Mouse (Mus musculus) embryonic facial prominence, embryonic 11.5 days (tissue): Measurements from ENCODE around the gene Strip1. TPM values are rescaled to one million over a fixed set of nuclear protein-coding genes. Genes with fewer than 3 reads are reported as not detected.

Experiments
- ATAC-seq: fragments of 200-750 bp; cut with Nextera tagmentation; replicated peaks from 2 replicates; pipeline ENCODE4 v1.8.0; 2017; ENCODE audit warnings: low read depth; ENCODE audit not compliant: insufficient number of reproducible peaks, low FRiP score, low TSS enrichment
- DNase-seq: peaks from one replicate; pipeline ENCODE4 v3.0.0-alpha.2; 2015; ENCODE audit warnings: low spot score
- H3K27ac ChIP-seq: fragments of 300-500 bp; sonication (generic); replicated peaks from 2 replicates; pipeline ENCODE4 v1.5.1; 2014; ENCODE audit warnings: mild to moderate bottlenecking, low read depth, low read length, control low read depth
- H3K27me3 ChIP-seq: fragments of 300-500 bp; sonication (generic); 2 replicates; pipeline ENCODE4 v1.6.1; 2014; ENCODE audit warnings: mild to moderate bottlenecking, low read length, moderate library complexity, mixed read lengths; ENCODE audit not compliant: control insufficient read depth, insufficient read depth
- H3K36me3 ChIP-seq: fragments of 300-500 bp; sonication (generic); replicated peaks from 2 replicates; pipeline ENCODE4 v1.6.1; 2014; ENCODE audit warnings: low read depth, mild to moderate bottlenecking, low read length, moderate library complexity, mixed read lengths; ENCODE audit not compliant: control insufficient read depth, insufficient read depth
- H3K4me1 ChIP-seq: fragments of 300-500 bp; sonication (generic); 2 replicates; pipeline ENCODE4 v1.6.1; 2014; ENCODE audit warnings: low read length, mixed read lengths; ENCODE audit not compliant: control insufficient read depth, insufficient read depth
- H3K4me2 ChIP-seq: fragments of 300-500 bp; sonication (generic); 2 replicates; pipeline ENCODE4 v1.6.1; 2014; ENCODE audit warnings: low read depth, mild to moderate bottlenecking, control low read depth, low read length, moderate library complexity
- H3K4me3 ChIP-seq: fragments of 300-500 bp; sonication (generic); 2 replicates; pipeline ENCODE4 v1.5.1; 2014; ENCODE audit warnings: low read depth, low read length, control low read depth
- H3K9ac ChIP-seq: fragments of 300-500 bp; sonication (generic); replicated peaks from 2 replicates; pipeline ENCODE4 v1.6.1; 2014; ENCODE audit warnings: mild to moderate bottlenecking, control low read depth, low read length
- H3K9me3 ChIP-seq: fragments of 300-500 bp; sonication (generic); replicated peaks from 2 replicates; pipeline ENCODE4 v1.6.1; 2016; ENCODE audit warnings: mild to moderate bottlenecking, low read length, inconsistent platforms, mixed read lengths; ENCODE audit not compliant: control insufficient read depth
- WGBS: fragments of 180-500 bp; shearing (Covaris S2); extraction: QIAGEN DNeasy Blood & Tissue Kit; methylation state at CpG from one replicate; pipeline ENCODE4 v1.1.7; 2014; 5-methylcytosine and 5-hydroxymethylcytosine counted together
- polyA plus RNA-seq: library from polyadenylated mRNA; unstranded; fragments of >200 nt; fragmentation: Nextera tagmentation; extraction: Ambion mirVana; gene quantifications from 2 replicates; pipeline ENCODE4 v1.2.1, GENCODE M21; 2014

Gene Strip1
- polyA plus RNA-seq = 75.0 and 80.1 TPM in 2 replicates

GRCm38 (mm10) chr3:107631523-107631958 is at the start of gene Strip1:
TSS of gene Strip1 (minus strand) at chr3:107631694.
- no peaks in the 10 kb centered on the region for H3K27me3 ChIP-seq
- H3K36me3 ChIP-seq = peaks cover 2% of the 10 kb centered on the region; the same call in 1 of the 2 replicates
- H3K4me1 ChIP-seq = no peaks in the 10 kb centered on the region
- H3K4me3 ChIP-seq = peak within 1 kb of the TSS; percentile 99
- DNase-seq = peak; percentile 97
- H3K27ac ChIP-seq = peak within 1 kb of the TSS; percentile 88
- ATAC-seq = peak; percentile 91
- H3K9me3 ChIP-seq = no peaks in the 10 kb centered on the region
- H3K4me2 ChIP-seq = peak within 1 kb of the TSS; percentile 57
- under 1% methylated on average over 33 of the region's 35 CpGs for WGBS
- H3K9ac ChIP-seq = peak within 1 kb of the TSS; percentile 97

GRCm38 (mm10) chr3:107680790-107681576 is 49.5 kb upstream of the Strip1 start:
- Histone ChIP-seq H3K36me3 (no peaks in the 10 kb centered on the region), H3K9ac (no peak overlapping the region), H3K27me3 (no peaks in the 10 kb centered on the region), H3K27ac (0 out of 2 replicates have a peak overlapping the region, but pooled peaks have one; percentile 25), H3K4me1 (peaks cover 2% of the 10 kb centered on the region; the same call in 1 of the 2 replicates), H3K4me3 (no peak overlapping the region), H3K4me2 (no peak overlapping the region), H3K9me3 (no peaks in the 10 kb centered on the region)
- 50% methylated on average over 7 of the region's 7 CpGs for WGBS
- ATAC-seq = no peak
- DNase-seq = peak; percentile 37

GRCm38 (mm10) chr3:107671509-107671908 is 40.0 kb upstream of the Strip1 start:
- 91% methylated on average over 2 of the region's 2 CpGs for WGBS
- Histone ChIP-seq H3K4me1 (no peaks in the 10 kb centered on the region), H3K27me3 (no peaks in the 10 kb centered on the region), H3K36me3 (peaks cover 13% of the 10 kb centered on the region), H3K9ac (no peak overlapping the region), H3K4me3 (no peak overlapping the region), H3K4me2 (no peak overlapping the region), H3K27ac (no peak overlapping the region), H3K9me3 (no peaks in the 10 kb centered on the region)
- no peak for ATAC-seq
- no peak for DNase-seq

- Histone ChIP-seq H3K27me3 (no peaks in the 10 kb centered on the region), H3K9me3 (no peaks in the 10 kb centered on the region), H3K4me1 (no peaks in the 10 kb centered on the region), H3K4me2 (no peak overlapping the region), H3K9ac (no peak overlapping the region), H3K4me3 (no peak overlapping the region), H3K36me3 (peaks cover 14% of the 10 kb centered on the region), H3K27ac (no peak overlapping the region)
- DNase-seq (no peak), ATAC-seq (no peak)
- WGBS = 87% methylated on average over 4 of the region's 4 CpGs
These were observed 39.0 kb upstream of the Strip1 start for GRCm38 (mm10) chr3:107670500-107670899.

GRCm38 (mm10) chr3:107668786-107669185 is 37.3 kb upstream of the Strip1 start:
- Histone ChIP-seq H3K27me3 (no peaks in the 10 kb centered on the region), H3K27ac (no peak overlapping the region), H3K4me1 (no peaks in the 10 kb centered on the region), H3K9me3 (no peaks in the 10 kb centered on the region), H3K36me3 (peaks cover 16% of the 10 kb centered on the region), H3K4me3 (no peak overlapping the region), H3K9ac (no peak overlapping the region), H3K4me2 (no peak overlapping the region)
- 92% methylated on average over 7 of the region's 7 CpGs for WGBS
- ATAC-seq (no peak), DNase-seq (no peak)

GRCm38 (mm10) chr3:107667426-107667825 is 35.9 kb upstream of the Strip1 start:
- H3K4me1 ChIP-seq = no peaks in the 10 kb centered on the region
- no peak overlapping the region for H3K27ac ChIP-seq
- WGBS = 90% methylated on average over 6 of the region's 6 CpGs
- ATAC-seq = no peak
- H3K9ac ChIP-seq = no peak overlapping the region
- H3K9me3 ChIP-seq = no peaks in the 10 kb centered on the region
- H3K4me2 ChIP-seq = no peak overlapping the region
- DNase-seq = no peak
- peaks cover 12% of the 10 kb centered on the region for H3K36me3 ChIP-seq
- H3K4me3 ChIP-seq = no peak overlapping the region
- no peaks in the 10 kb centered on the region for H3K27me3 ChIP-seq

GRCm38 (mm10) chr3:107664641-107665040 is 33.1 kb upstream of the Strip1 start:
- no peaks in the 10 kb centered on the region for H3K4me1 ChIP-seq
- H3K36me3 ChIP-seq = peaks cover 5% of the 10 kb centered on the region
- H3K27me3 ChIP-seq = no peaks in the 10 kb centered on the region

GRCm38 (mm10) chr3:107659000-107659399 is 27.5 kb upstream of the Strip1 start:
- no peak overlapping the region for H3K4me2 ChIP-seq
- no peak overlapping the region for H3K9ac ChIP-seq
- H3K27ac ChIP-seq = no peak overlapping the region
- no peak overlapping the region for H3K4me3 ChIP-seq
- H3K27me3 ChIP-seq = no peaks in the 10 kb centered on the region
- H3K9me3 ChIP-seq = no peaks in the 10 kb centered on the region
- no peak for ATAC-seq
- no peak for DNase-seq
- no peaks in the 10 kb centered on the region for H3K4me1 ChIP-seq
- 88% methylated on average over 1 of the region's 1 CpGs for WGBS
- no peaks in the 10 kb centered on the region; the same call in 1 of the 2 replicates for H3K36me3 ChIP-seq

More at GRCm38 (mm10) chr3:107664641-107665040, 33.1 kb upstream of the Strip1 start:
- whole genome bisulfite sequencing = 89% methylated on average over 1 of the region's 1 CpGs
- no peaks in the 10 kb centered on the region for H3K9me3 ChIP-seq
- DNase-seq (no peak), ATAC-seq (no peak)
- H3K27ac ChIP-seq = no peak overlapping the region
- no peak overlapping the region for H3K4me2 ChIP-seq
- H3K4me3 ChIP-seq = no peak overlapping the region
- H3K9ac ChIP-seq = no peak overlapping the region
